Mouse (Mus musculus): Measurements from ENCODE around the gene Kif28.
"Not testable (repeated sequence)": the region's sequence is repeated elsewhere in the genome, so short reads cannot be mapped to it uniquely, and the experiment has no call there.

Kif28 gene

GRCm38 (mm10) chr1:179713367-179713766, 31.7 kb downstream of the Kif28 start:
- in situ Hi-C loops (cut with MboI; ENCODE audit: low pct_unique_long_range_greater_than_20kb in 1 of 2, low sequenced_read_pairs in 2 of 2, unreplicated experiment in 1 of 2) = no loop called here

GRCm38 (mm10) chr1:179712658-179713057, 32.4 kb downstream of the Kif28 start:
- in situ Hi-C loops (cut with MboI; ENCODE audit: low pct_unique_long_range_greater_than_20kb in 1 of 2, low sequenced_read_pairs in 2 of 2, unreplicated experiment in 1 of 2) = no loop called here

GRCm38 (mm10) chr1:179710739-179711138, 34.3 kb downstream of the Kif28 start:
- in situ Hi-C loops (cut with MboI; ENCODE audit: low pct_unique_long_range_greater_than_20kb in 1 of 2, low sequenced_read_pairs in 2 of 2, unreplicated experiment in 1 of 2) = no loop called here

- in situ Hi-C loops (cut with MboI; ENCODE audit: low pct_unique_long_range_greater_than_20kb in 1 of 2, low sequenced_read_pairs in 2 of 2, unreplicated experiment in 1 of 2) = no loop called here
Measured at GRCm38 (mm10) chr1:179709390-179709789, 35.7 kb downstream of the Kif28 start.

GRCm38 (mm10) chr1:179705154-179705553, 39.9 kb downstream of the Kif28 start:
- in situ Hi-C loops (cut with MboI; ENCODE audit: low pct_unique_long_range_greater_than_20kb in 1 of 2, low sequenced_read_pairs in 2 of 2, unreplicated experiment in 1 of 2) = no loop called here

- in situ Hi-C loops (cut with MboI; ENCODE audit: low pct_unique_long_range_greater_than_20kb in 1 of 2, low sequenced_read_pairs in 2 of 2, unreplicated experiment in 1 of 2) = no loop called here
Measured at GRCm38 (mm10) chr1:179704150-179704549, 40.9 kb downstream of the Kif28 start.

GRCm38 (mm10) chr1:179689479-179689878, 55.6 kb downstream of the Kif28 start:
- in situ Hi-C loops (cut with MboI; ENCODE audit: low pct_unique_long_range_greater_than_20kb in 1 of 2, low sequenced_read_pairs in 2 of 2, unreplicated experiment in 1 of 2) = no loop called here

- in situ Hi-C loops (cut with MboI; ENCODE audit: low pct_unique_long_range_greater_than_20kb in 1 of 2, low sequenced_read_pairs in 2 of 2, unreplicated experiment in 1 of 2) = no loop called here
Measured at GRCm38 (mm10) chr1:179688914-179689313, 56.2 kb downstream of the Kif28 start.

- in situ Hi-C loops (cut with MboI; ENCODE audit: low pct_unique_long_range_greater_than_20kb in 1 of 2, low sequenced_read_pairs in 2 of 2, unreplicated experiment in 1 of 2) = no loop called here
Measured at GRCm38 (mm10) chr1:179688415-179688814, 56.7 kb downstream of the Kif28 start.

GRCm38 (mm10) chr1:179687966-179688365, 57.1 kb downstream of the Kif28 start:
- in situ Hi-C loops (cut with MboI; ENCODE audit: low pct_unique_long_range_greater_than_20kb in 1 of 2, low sequenced_read_pairs in 2 of 2, unreplicated experiment in 1 of 2) = no loop called here

GRCm38 (mm10) chr1:179687305-179687704, 57.8 kb downstream of the Kif28 start:
- in situ Hi-C loops (cut with MboI; ENCODE audit: low pct_unique_long_range_greater_than_20kb in 1 of 2, low sequenced_read_pairs in 2 of 2, unreplicated experiment in 1 of 2) = no loop called here

GRCm38 (mm10) chr1:179686781-179687180, 58.3 kb downstream of the Kif28 start:
- in situ Hi-C loops (cut with MboI; ENCODE audit: low pct_unique_long_range_greater_than_20kb in 1 of 2, low sequenced_read_pairs in 2 of 2, unreplicated experiment in 1 of 2) = no loop called here

GRCm38 (mm10) chr1:179686348-179686747, 58.7 kb downstream of the Kif28 start:
- in situ Hi-C loops (cut with MboI; ENCODE audit: low pct_unique_long_range_greater_than_20kb in 1 of 2, low sequenced_read_pairs in 2 of 2, unreplicated experiment in 1 of 2) = no loop called here

- in situ Hi-C loops (cut with MboI; ENCODE audit: low pct_unique_long_range_greater_than_20kb in 1 of 2, low sequenced_read_pairs in 2 of 2, unreplicated experiment in 1 of 2) = not testable (repeated sequence)
Measured at GRCm38 (mm10) chr1:179682753-179683152, 62.3 kb downstream of the Kif28 start.

GRCm38 (mm10) chr1:179679326-179679725, 65.7 kb downstream of the Kif28 start:
- in situ Hi-C loops (cut with MboI; ENCODE audit: low pct_unique_long_range_greater_than_20kb in 1 of 2, low sequenced_read_pairs in 2 of 2, unreplicated experiment in 1 of 2) = no loop called here

- in situ Hi-C loops (cut with MboI; ENCODE audit: low pct_unique_long_range_greater_than_20kb in 1 of 2, low sequenced_read_pairs in 2 of 2, unreplicated experiment in 1 of 2) = no loop called here
Measured at GRCm38 (mm10) chr1:179677031-179677430, 68.0 kb downstream of the Kif28 start.

GRCm38 (mm10) chr1:179674355-179674754, 70.7 kb downstream of the Kif28 start:
- in situ Hi-C loops (cut with MboI; ENCODE audit: low pct_unique_long_range_greater_than_20kb in 1 of 2, low sequenced_read_pairs in 2 of 2, unreplicated experiment in 1 of 2) = no loop called here

- in situ Hi-C loops (cut with MboI; ENCODE audit: low pct_unique_long_range_greater_than_20kb in 1 of 2, low sequenced_read_pairs in 2 of 2, unreplicated experiment in 1 of 2) = no loop called here
Measured at GRCm38 (mm10) chr1:179668836-179669537, 76.1 kb downstream of the Kif28 start.

- in situ Hi-C loops (cut with MboI; ENCODE audit: low pct_unique_long_range_greater_than_20kb in 1 of 2, low sequenced_read_pairs in 2 of 2, unreplicated experiment in 1 of 2) = no loop called here
Measured at GRCm38 (mm10) chr1:179668013-179668805, 76.9 kb downstream of the Kif28 start, which contains the start of gene Sccpdh. Sccpdh (plus strand) TSS chr1:179668210.

- in situ Hi-C loops (cut with MboI; ENCODE audit: low pct_unique_long_range_greater_than_20kb in 1 of 2, low sequenced_read_pairs in 2 of 2, unreplicated experiment in 1 of 2) = no loop called here
Measured at GRCm38 (mm10) chr1:179667450-179667849, 77.6 kb downstream of the Kif28 start.

Data from mouse embryonic stem cell (cell line).